Mouse (Mus musculus): ENCODE measurements around the gene Nfatc4. TPM values are rescaled to one million over a fixed set of nuclear protein-coding genes. Genes with fewer than 3 reads are reported as not detected.
A peak's percentile ranks its signal among the peaks of the same experiment; 100 is the strongest.

The Nfatc4 gene
- polyA plus RNA-seq, 1 experiment from 2014 or later = 128 TPM

- H3K4me1 ChIP-seq = peaks cover 26% of the 10 kb centered on the region
- no peaks in the 10 kb centered on the region for H3K9me3 ChIP-seq
- WGBS = 89% methylated on average over 4 of the region's 4 CpGs
- H3K27ac ChIP-seq = no peak overlapping the region
- peaks cover 9% of the 10 kb centered on the region for H3K36me3 ChIP-seq
- no peak overlapping the region for H3K4me2 ChIP-seq (replicated peaks)
- no peak overlapping the region for H3K9ac ChIP-seq
- H3K4me3 ChIP-seq = no peak overlapping the region
- ATAC-seq (ENCODE audit: low FRiP score, low read depth) = no peak
- H3K27me3 ChIP-seq = no peaks in the 10 kb centered on the region
Measured at GRCm38 (mm10) chr14:55838740-55839139, 15.8 kb downstream of the Nfatc4 start.

GRCm38 (mm10) chr14:55840853-55841366 is 18.0 kb downstream of the Nfatc4 start:
- H3K9ac ChIP-seq = no peak overlapping the region
- H3K4me2 ChIP-seq (replicated peaks) = no peak overlapping the region
- no peaks in the 10 kb centered on the region for H3K27me3 ChIP-seq
- H3K36me3 ChIP-seq = no peaks in the 10 kb centered on the region
- peaks cover 4% of the 10 kb centered on the region for H3K4me1 ChIP-seq
- no peak overlapping the region for H3K27ac ChIP-seq
- H3K4me3 ChIP-seq = no peak overlapping the region
- no peaks in the 10 kb centered on the region for H3K9me3 ChIP-seq
- WGBS = 62% methylated on average over 4 of the region's 4 CpGs
- no peak for ATAC-seq (ENCODE audit: low FRiP score, low read depth)

- no peak for ATAC-seq (ENCODE audit: low FRiP score, low read depth)
- WGBS = 75% methylated on average over 4 of the region's 4 CpGs
Measured at GRCm38 (mm10) chr14:55842794-55843193, 19.9 kb downstream of the Nfatc4 start.

GRCm38 (mm10) chr14:55845506-55846294 is 22.8 kb downstream of the Nfatc4 start:
- no peak overlapping the region for H3K27ac ChIP-seq
- H3K4me1 ChIP-seq = peaks cover 13% of the 10 kb centered on the region; the same call in 1 of the 2 replicates
- no peak overlapping the region for H3K4me3 ChIP-seq
- H3K36me3 ChIP-seq = no peaks in the 10 kb centered on the region
- H3K9ac ChIP-seq = no peak overlapping the region
- no peak for ATAC-seq (ENCODE audit: low FRiP score, low read depth)
- no peaks in the 10 kb centered on the region for H3K27me3 ChIP-seq
- no peaks in the 10 kb centered on the region for H3K9me3 ChIP-seq
- H3K4me2 ChIP-seq (replicated peaks) = no peak overlapping the region
- 65% methylated on average over 9 of the region's 9 CpGs for WGBS

More at GRCm38 (mm10) chr14:55842794-55843193, 19.9 kb downstream of the Nfatc4 start:
- H3K27me3 ChIP-seq = no peaks in the 10 kb centered on the region
- H3K4me2 ChIP-seq (replicated peaks) = no peak overlapping the region
- H3K9me3 ChIP-seq = no peaks in the 10 kb centered on the region
- no peak overlapping the region for H3K27ac ChIP-seq
- H3K9ac ChIP-seq = no peak overlapping the region
- no peak overlapping the region for H3K4me3 ChIP-seq
- H3K4me1 ChIP-seq = 0 out of 2 replicates have a peak, but pooled peaks cover 3% of the 10 kb centered on the region
- H3K36me3 ChIP-seq = no peaks in the 10 kb centered on the region

- H3K9me3 ChIP-seq = no peaks in the 10 kb centered on the region
- ATAC-seq (ENCODE audit: low FRiP score, low read depth) = no peak
- H3K4me2 ChIP-seq (replicated peaks) = no peak overlapping the region
- 65% methylated on average over 6 of the region's 6 CpGs for WGBS
- H3K36me3 ChIP-seq = no peaks in the 10 kb centered on the region
- H3K9ac ChIP-seq = no peak overlapping the region
- H3K27ac ChIP-seq = 0 out of 2 replicates have a peak overlapping the region, but pooled peaks have one; percentile 99
- peaks cover 47% of the 10 kb centered on the region for H3K4me1 ChIP-seq
- no peak overlapping the region for H3K4me3 ChIP-seq
- no peaks in the 10 kb centered on the region for H3K27me3 ChIP-seq
Measured at GRCm38 (mm10) chr14:55850885-55851284, 27.9 kb downstream of the Nfatc4 start.

GRCm38 (mm10) chr14:55852646-55853551 is 30.0 kb downstream of the Nfatc4 start:
- 2% methylated on average over 11 of the region's 11 CpGs for WGBS
- Histone ChIP-seq H3K4me1 (peaks cover 64% of the 10 kb centered on the region), H3K4me2 (replicated peaks) (peak overlapping the region; percentile 93), H3K9me3 (no peaks in the 10 kb centered on the region), H3K27me3 (no peaks in the 10 kb centered on the region), H3K9ac (peak overlapping the region; percentile 91), H3K27ac (peak overlapping the region; percentile 99), H3K36me3 (peaks cover 5% of the 10 kb centered on the region), H3K4me3 (peak overlapping the region; percentile 69)
- ATAC-seq (ENCODE audit: low FRiP score, low read depth) = peak; percentile 85

- Histone ChIP-seq H3K27ac (peak within 1 kb of the TSS; percentile 99), H3K9me3 (no peaks in the 10 kb centered on the region), H3K4me3 (peak within 1 kb of the TSS; percentile 69), H3K4me1 (peaks cover 72% of the 10 kb centered on the region), H3K27me3 (no peaks in the 10 kb centered on the region), H3K36me3 (peaks cover 11% of the 10 kb centered on the region), H3K4me2 (replicated peaks) (peak within 1 kb of the TSS; percentile 93), H3K9ac (peak within 1 kb of the TSS; percentile 91)
- peak; percentile 89 for ATAC-seq (ENCODE audit: low FRiP score, low read depth)
- WGBS = under 1% methylated on average over 31 of the region's 33 CpGs
Measured at GRCm38 (mm10) chr14:55853621-55854285, 30.8 kb downstream of the Nfatc4 start, which contains the start of gene Nynrin. TSS of gene Nynrin (plus strand) at chr14:55854010.

- Histone ChIP-seq H3K4me3 (peak overlapping the region; percentile 69), H3K27me3 (no peaks in the 10 kb centered on the region), H3K9me3 (no peaks in the 10 kb centered on the region), H3K4me2 (replicated peaks) (peak overlapping the region; percentile 93), H3K36me3 (peaks cover 11% of the 10 kb centered on the region), H3K4me1 (peaks cover 80% of the 10 kb centered on the region), H3K9ac (peak overlapping the region; percentile 91), H3K27ac (peak overlapping the region; percentile 99)
- no peak for ATAC-seq (ENCODE audit: low FRiP score, low read depth)
- 0% methylated on average over 9 of the region's 9 CpGs for WGBS
Measured at GRCm38 (mm10) chr14:55854406-55855100, 31.6 kb downstream of the Nfatc4 start.

GRCm38 (mm10) chr14:55855101-55855561 is 32.2 kb downstream of the Nfatc4 start:
- Histone ChIP-seq H3K9me3 (no peaks in the 10 kb centered on the region), H3K27ac (peak overlapping the region; percentile 99), H3K4me3 (peak overlapping the region; percentile 69), H3K4me2 (replicated peaks) (peak overlapping the region; percentile 93), H3K9ac (peak overlapping the region; percentile 91), H3K27me3 (no peaks in the 10 kb centered on the region), H3K36me3 (peaks cover 11% of the 10 kb centered on the region), H3K4me1 (peaks cover 82% of the 10 kb centered on the region)
- 0% methylated on average over 4 of the region's 4 CpGs for WGBS
- peak; percentile 38 for ATAC-seq (ENCODE audit: low FRiP score, low read depth)

- H3K36me3 ChIP-seq = peaks cover 17% of the 10 kb centered on the region
- H3K4me2 ChIP-seq (replicated peaks) = peak overlapping the region; percentile 93
- peak overlapping the region; percentile 54; the same call in 1 of the 2 replicates for H3K9ac ChIP-seq
- H3K27ac ChIP-seq = no peak overlapping the region
- WGBS = 61% methylated on average over 4 of the region's 4 CpGs
- H3K9me3 ChIP-seq = no peaks in the 10 kb centered on the region
- H3K4me1 ChIP-seq = peaks cover 77% of the 10 kb centered on the region
- no peak for ATAC-seq (ENCODE audit: low FRiP score, low read depth)
- H3K4me3 ChIP-seq = peak overlapping the region; percentile 22
- no peaks in the 10 kb centered on the region for H3K27me3 ChIP-seq
Measured at GRCm38 (mm10) chr14:55857588-55857987, 34.6 kb downstream of the Nfatc4 start.

GRCm38 (mm10) chr14:55862186-55862585 is 39.2 kb downstream of the Nfatc4 start:
- no peaks in the 10 kb centered on the region for H3K27me3 ChIP-seq
- peaks cover 65% of the 10 kb centered on the region for H3K4me1 ChIP-seq
- H3K36me3 ChIP-seq = peaks cover 61% of the 10 kb centered on the region
- no peak overlapping the region; the same call in 1 of the 2 replicates for H3K9ac ChIP-seq
- peak overlapping the region; percentile 17; the same call in 1 of the 2 replicates for H3K27ac ChIP-seq
- no peak overlapping the region for H3K4me3 ChIP-seq
- H3K9me3 ChIP-seq = no peaks in the 10 kb centered on the region
- no peak overlapping the region for H3K4me2 ChIP-seq (replicated peaks)
- ATAC-seq (ENCODE audit: low FRiP score, low read depth) = no peak
- 50% methylated on average over 6 of the region's 6 CpGs for WGBS
